Mouse (Mus musculus): ENCODE data around the gene Gm34302. TPM values are rescaled to one million over a fixed set of nuclear protein-coding genes. Genes with fewer than 3 reads are reported as not detected.

Gene Gm34302
- polyA plus RNA-seq, 1 experiment from 2014 or later: not detected

DNA sequence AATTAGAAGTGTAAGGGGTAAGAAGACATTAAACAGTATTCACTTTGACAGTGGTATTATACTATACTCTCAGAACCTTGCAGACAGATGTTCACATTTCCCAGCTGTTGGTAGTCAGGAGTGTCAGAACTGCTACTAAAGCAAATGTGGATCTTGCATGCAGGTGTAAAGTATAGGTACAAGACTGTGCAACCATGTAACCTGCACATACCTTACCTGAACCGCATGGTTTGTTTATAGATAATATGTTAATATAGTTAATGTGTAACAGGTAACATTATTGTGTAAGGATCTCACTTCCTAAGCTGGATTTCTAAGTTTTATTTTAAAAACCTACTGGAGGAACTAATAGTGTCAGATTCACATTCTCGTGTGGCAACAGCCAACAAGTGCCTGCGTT is 44.8 kb downstream of the Gm34302 start:
- no peak overlapping the region for H3K27ac ChIP-seq
- no peak overlapping the region for H3K4me2 ChIP-seq (replicated peaks)
- H3K4me1 ChIP-seq (replicated peaks): no peaks in the 10 kb centered on the region
- H3K4me3 ChIP-seq (replicated peaks): no peak overlapping the region
- H3K9ac ChIP-seq: no peak overlapping the region
- no peaks in the 10 kb centered on the region for H3K36me3 ChIP-seq
- H3K27me3 ChIP-seq (replicated peaks): no peaks in the 10 kb centered on the region
- H3K9me3 ChIP-seq: no peaks in the 10 kb centered on the region; the same call in 1 of the 2 replicates
- ATAC-seq: no peak
- WGBS: 75% methylated on average over 3 of the region's 3 CpGs

Other genes with a start within 250 kb of the Gm34302 start
- gene Mme, start 242.3 kb downstream of the Gm34302 start, polyA plus RNA-seq (2015; fragmentation: Nextera tagmentation; extraction: Ambion mirVana): 6.3 TPM in 2 replicates